Mouse (Mus musculus): ENCODE measurements around the gene Jmjd6. TPM values are rescaled to one million over a fixed set of nuclear protein-coding genes. Genes with fewer than 3 reads are reported as not detected.

Jmjd6 gene
- polyA plus RNA-seq, 1 experiment: 24.2 TPM

- Histone ChIP-seq H3K4me1 (ENCODE audit: control insufficient read depth, insufficient read depth, insufficient read length, low read length) (no peaks in the 10 kb centered on the region; the same call in none of the 2 replicates), H3K4me3 (ENCODE audit: low read depth, low read length) (no peak overlapping the region), H3K36me3 (ENCODE audit: control insufficient read depth, insufficient read depth, low read length) (peaks cover 58% of the 10 kb centered on the region), H3K27ac (ENCODE audit: insufficient read depth, low read depth, low read length) (no peak overlapping the region), H3K27me3 (ENCODE audit: control insufficient read depth, insufficient read depth, low read length) (no peaks in the 10 kb centered on the region)
- TF ChIP-seq CTCF (IDR thresholded peaks at IDR 0.05; ENCODE audit: extremely low read depth, insufficient read length, insufficient replicate concordance, low read depth, low read length): no peak
- TF ChIP-seq POLR2A (IDR thresholded peaks at IDR 0.05; ENCODE audit: low read depth, low read length): no peak
- WGBS: 87% methylated on average over 14 of the region's 14 CpGs
Measured at GRCm38 (mm10) chr11:116838936-116839335, 4.3 kb downstream of the Jmjd6 start.

GRCm38 (mm10) chr11:116837441-116837840 is 5.8 kb downstream of the Jmjd6 start:
- peaks cover 59% of the 10 kb centered on the region for H3K36me3 ChIP-seq (ENCODE audit: control insufficient read depth, insufficient read depth, low read length)

GRCm38 (mm10) chr11:116836283-116836682 is 7.0 kb downstream of the Jmjd6 start:
- no peaks in the 10 kb centered on the region; the same call in none of the 2 replicates for H3K4me1 ChIP-seq (ENCODE audit: control insufficient read depth, insufficient read depth, insufficient read length, low read length)
- H3K27ac ChIP-seq (ENCODE audit: insufficient read depth, low read depth, low read length): no peak overlapping the region
- TF ChIP-seq POLR2A (IDR thresholded peaks at IDR 0.05; ENCODE audit: low read depth, low read length) (no peak), CTCF (IDR thresholded peaks at IDR 0.05; ENCODE audit: extremely low read depth, insufficient read length, insufficient replicate concordance, low read depth, low read length) (no peak)
- no peak overlapping the region for H3K4me3 ChIP-seq (ENCODE audit: low read depth, low read length)
- 89% methylated on average over 4 of the region's 4 CpGs for WGBS
- peaks cover 59% of the 10 kb centered on the region for H3K36me3 ChIP-seq (ENCODE audit: control insufficient read depth, insufficient read depth, low read length)
- H3K27me3 ChIP-seq (ENCODE audit: control insufficient read depth, insufficient read depth, low read length): no peaks in the 10 kb centered on the region

More at GRCm38 (mm10) chr11:116837441-116837840, 5.8 kb downstream of the Jmjd6 start:
- H3K4me1 ChIP-seq (ENCODE audit: control insufficient read depth, insufficient read depth, insufficient read length, low read length): no peaks in the 10 kb centered on the region; the same call in none of the 2 replicates
- no peak overlapping the region for H3K27ac ChIP-seq (ENCODE audit: insufficient read depth, low read depth, low read length)
- H3K27me3 ChIP-seq (ENCODE audit: control insufficient read depth, insufficient read depth, low read length): no peaks in the 10 kb centered on the region
- no peak for TF ChIP-seq POLR2A (IDR thresholded peaks at IDR 0.05; ENCODE audit: low read depth, low read length)
- TF ChIP-seq CTCF (IDR thresholded peaks at IDR 0.05; ENCODE audit: extremely low read depth, insufficient read length, insufficient replicate concordance, low read depth, low read length): no peak
- 94% methylated on average over 10 of the region's 10 CpGs for WGBS
- H3K4me3 ChIP-seq (ENCODE audit: low read depth, low read length): no peak overlapping the region

- Histone ChIP-seq H3K4me3 (ENCODE audit: low read depth, low read length) (no peak overlapping the region), H3K4me1 (ENCODE audit: control insufficient read depth, insufficient read depth, insufficient read length, low read length) (no peaks in the 10 kb centered on the region; the same call in 1 of the 2 replicates), H3K36me3 (ENCODE audit: control insufficient read depth, insufficient read depth, low read length) (peaks cover 47% of the 10 kb centered on the region), H3K27me3 (ENCODE audit: control insufficient read depth, insufficient read depth, low read length) (no peaks in the 10 kb centered on the region), H3K27ac (ENCODE audit: insufficient read depth, low read depth, low read length) (no peak overlapping the region)
- no peak for TF ChIP-seq CTCF (IDR thresholded peaks at IDR 0.05; ENCODE audit: extremely low read depth, insufficient read length, insufficient replicate concordance, low read depth, low read length)
- TF ChIP-seq POLR2A (IDR thresholded peaks at IDR 0.05; ENCODE audit: low read depth, low read length): no peak
- 91% methylated on average over 1 of the region's 1 CpGs for WGBS
Measured at GRCm38 (mm10) chr11:116834954-116835353, 8.3 kb downstream of the Jmjd6 start.

GRCm38 (mm10) chr11:116832172-116832685 is 11.0 kb downstream of the Jmjd6 start:
- H3K4me1 ChIP-seq (ENCODE audit: control insufficient read depth, insufficient read depth, insufficient read length, low read length): peaks cover 7% of the 10 kb centered on the region; the same call in 1 of the 2 replicates
- no peak overlapping the region for H3K27ac ChIP-seq (ENCODE audit: insufficient read depth, low read depth, low read length)
- H3K27me3 ChIP-seq (ENCODE audit: control insufficient read depth, insufficient read depth, low read length): no peaks in the 10 kb centered on the region
- WGBS: 78% methylated on average over 3 of the region's 4 CpGs
- no peak for TF ChIP-seq CTCF (IDR thresholded peaks at IDR 0.05; ENCODE audit: extremely low read depth, insufficient read length, insufficient replicate concordance, low read depth, low read length)
- TF ChIP-seq POLR2A (IDR thresholded peaks at IDR 0.05; ENCODE audit: low read depth, low read length): no peak
- no peak overlapping the region for H3K4me3 ChIP-seq (ENCODE audit: low read depth, low read length)
- peaks cover 27% of the 10 kb centered on the region for H3K36me3 ChIP-seq (ENCODE audit: control insufficient read depth, insufficient read depth, low read length)

- 2% methylated on average over 71 of the region's 71 CpGs for WGBS
- Histone ChIP-seq H3K4me3 (ENCODE audit: low read depth, low read length) (peak within 1 kb of the TSS; percentile 74), H3K27me3 (ENCODE audit: control insufficient read depth, insufficient read depth, low read length) (no peaks in the 10 kb centered on the region), H3K4me1 (ENCODE audit: control insufficient read depth, insufficient read depth, insufficient read length, low read length) (peaks cover 11% of the 10 kb centered on the region; the same call in 1 of the 2 replicates), H3K36me3 (ENCODE audit: control insufficient read depth, insufficient read depth, low read length) (no peaks in the 10 kb centered on the region), H3K27ac (ENCODE audit: insufficient read depth, low read depth, low read length) (peak within 1 kb of the TSS; percentile 45)
- no peak for TF ChIP-seq CTCF (IDR thresholded peaks at IDR 0.05; ENCODE audit: extremely low read depth, insufficient read length, insufficient replicate concordance, low read depth, low read length)
- peak; percentile 42; the same call in 1 of the 2 replicates for TF ChIP-seq POLR2A (IDR thresholded peaks at IDR 0.05; ENCODE audit: low read depth, low read length)
Measured at GRCm38 (mm10) chr11:116827534-116828165, 15.6 kb downstream of the Jmjd6 start, which contains the start of gene Mxra7. TSS of gene Mxra7 (minus strand) at chr11:116828046.

Measured in small intestine, adult 2 months (tissue).